Mouse (Mus musculus) olfactory bulb, adult 2 months (tissue): ENCODE data around the gene Paox.

Experiments used
- CTCF ChIP-seq: fragments of 200-500 bp; IDR thresholded peaks from 2 replicates; pipeline ENCODE4 v1.5.1; 2012; ENCODE audit warnings: low read depth, mild to moderate bottlenecking, low read length, moderate library complexity; ENCODE audit not compliant: insufficient read depth
- POLR2A ChIP-seq: fragments of 200-500 bp; IDR thresholded peaks from 2 replicates; pipeline ENCODE4 v1.6.1; 2012; ENCODE audit warnings: mild to moderate bottlenecking, low read depth, low read length, moderate library complexity; ENCODE audit not compliant: insufficient read depth

DNA sequence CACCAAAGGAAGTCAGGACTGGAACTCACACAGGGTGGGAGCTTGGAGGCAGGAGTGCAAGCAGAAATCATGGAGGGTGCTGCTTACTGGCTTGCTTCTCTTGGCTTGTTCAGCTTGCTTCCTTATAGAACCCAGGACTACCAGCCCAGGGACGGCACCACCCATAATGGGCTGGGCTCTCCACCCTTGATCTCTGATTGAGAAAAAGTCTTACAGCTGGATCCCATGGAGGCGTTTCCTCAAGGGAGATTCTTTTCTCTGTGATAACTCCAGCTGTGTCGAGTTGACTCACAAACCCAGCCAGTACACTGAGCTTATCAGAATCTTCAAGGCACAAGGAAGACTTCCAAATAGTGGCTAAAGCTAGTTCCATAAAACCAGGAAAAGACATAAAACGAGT lies 7.2 kb downstream of the Paox start:
- TF ChIP-seq CTCF: no peak
- no peak for TF ChIP-seq POLR2A
